Mouse (Mus musculus) c-Kit-positive CD71-negative TER-119-negative erythroid progenitor cells, embryonic 14.5 days (primary cell): Measurements from ENCODE around the gene Itpk1.
A peak's percentile ranks its signal among the peaks of the same experiment; 100 is the strongest.

Experiments used
- DNase-seq: peaks from one replicate; pipeline ENCODE4 v3.0.0-alpha.2; 2013; ENCODE audit warnings: low read depth

Itpk1 gene

GRCm38 (mm10) chr12:102713153-102713865 is 8.6 kb upstream of the Itpk1 start:
- DNase-seq: no peak

- DNase-seq: no peak
Measured at GRCm38 (mm10) chr12:102710851-102711375, 6.2 kb upstream of the Itpk1 start.

- DNase-seq: no peak
Measured at GRCm38 (mm10) chr12:102709896-102710295, 5.2 kb upstream of the Itpk1 start.

GRCm38 (mm10) chr12:102708220-102708619 is 3.5 kb upstream of the Itpk1 start:
- no peak for DNase-seq

GRCm38 (mm10) chr12:102706833-102707463 is 2.2 kb upstream of the Itpk1 start:
- no peak for DNase-seq

GRCm38 (mm10) chr12:102705906-102706640 is 1.3 kb upstream of the Itpk1 start:
- no peak for DNase-seq

- peak; percentile 78 for DNase-seq
Measured at GRCm38 (mm10) chr12:102705216-102705871, 614 bp upstream of the Itpk1 start.

GRCm38 (mm10) chr12:102703921-102704408 is 765 bp downstream of the Itpk1 start:
- DNase-seq: no peak

GRCm38 (mm10) chr12:102703441-102703840 is 1.3 kb downstream of the Itpk1 start:
- DNase-seq: no peak

- no peak for DNase-seq
Measured at GRCm38 (mm10) chr12:102703111-102703412, 1.7 kb downstream of the Itpk1 start.

- DNase-seq: peak; percentile 86
Measured at GRCm38 (mm10) chr12:102702356-102703110, 2.2 kb downstream of the Itpk1 start.

- no peak for DNase-seq
Measured at GRCm38 (mm10) chr12:102701691-102702207, 3.0 kb downstream of the Itpk1 start.

GRCm38 (mm10) chr12:102700453-102700852 is 4.3 kb downstream of the Itpk1 start:
- no peak for DNase-seq

- no peak for DNase-seq
Measured at GRCm38 (mm10) chr12:102699156-102699555, 5.6 kb downstream of the Itpk1 start.

GRCm38 (mm10) chr12:102698089-102698684 is 6.5 kb downstream of the Itpk1 start:
- DNase-seq: no peak

GRCm38 (mm10) chr12:102697381-102697780 is 7.3 kb downstream of the Itpk1 start:
- no peak for DNase-seq

- DNase-seq: no peak
Measured at GRCm38 (mm10) chr12:102696635-102697354, 7.9 kb downstream of the Itpk1 start.

- no peak for DNase-seq
Measured at GRCm38 (mm10) chr12:102695369-102696239, 9.1 kb downstream of the Itpk1 start.

- no peak for DNase-seq
Measured at GRCm38 (mm10) chr12:102691761-102692160, 13.0 kb downstream of the Itpk1 start.
